Mouse (Mus musculus) bone marrow macrophage, adult 2 months (primary cell): ENCODE measurements around the gene Pmm2.

Experiments
- CTCF ChIP-seq: IDR thresholded peaks from 2 replicates; pipeline ENCODE4 v1.5.1; 2012; ENCODE audit warnings: low read depth, mild to moderate bottlenecking, low read length, moderate library complexity
- POLR2A ChIP-seq: IDR thresholded peaks from 2 replicates; pipeline ENCODE4 v1.6.1; 2012; ENCODE audit warnings: mild to moderate bottlenecking, low read depth, low read length, borderline replicate concordance

DNA sequence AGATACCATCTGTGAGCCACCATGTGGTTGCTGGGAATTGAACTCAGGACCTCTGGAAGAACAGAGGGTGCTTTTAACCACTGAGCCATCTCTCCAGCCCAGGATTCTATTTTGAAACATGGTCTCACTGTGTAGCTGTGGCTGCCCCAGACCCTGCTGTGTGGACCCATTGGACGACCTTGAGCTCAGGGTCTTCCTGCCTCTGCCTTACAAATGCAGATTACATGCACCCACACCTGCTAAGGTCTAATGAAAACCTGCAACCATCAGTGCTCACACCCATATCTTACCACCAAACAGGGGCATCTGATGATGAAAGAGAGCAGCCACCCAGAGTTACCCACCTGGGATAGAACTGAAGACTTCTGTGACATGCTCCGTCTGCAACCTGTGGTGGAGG lies 18.8 kb downstream of the Pmm2 start:
- no peak for TF ChIP-seq CTCF
- TF ChIP-seq POLR2A, result no peak
